Mouse (Mus musculus) 416B (cell line): ENCODE results near the gene Slc28a3.
A peak's percentile ranks its signal among the peaks of the same experiment; 100 is the strongest.

Source experiments
- DNase-seq: peaks from one replicate; pipeline ENCODE4 v3.0.0; 2011; ENCODE audit warnings: low read depth

Gene Slc28a3

GRCm38 (mm10) chr13:58610716-58611115 is at the start of gene Slc28a3:
TSS of gene Slc28a3 (minus strand) at chr13:58610877.
- DNase-seq = no peak

GRCm38 (mm10) chr13:58657987-58658386 is 47.3 kb upstream of the Slc28a3 start:
- DNase-seq = no peak

GRCm38 (mm10) chr13:58656885-58657284 is 46.2 kb upstream of the Slc28a3 start:
- no peak for DNase-seq

- no peak for DNase-seq
Observed at GRCm38 (mm10) chr13:58655552-58655951, 44.9 kb upstream of the Slc28a3 start.

GRCm38 (mm10) chr13:58640330-58640729 is 29.7 kb upstream of the Slc28a3 start:
- DNase-seq = peak; percentile 38

- peak; percentile 37 for DNase-seq
Observed at GRCm38 (mm10) chr13:58638950-58639349, 28.3 kb upstream of the Slc28a3 start.

GRCm38 (mm10) chr13:58637360-58638002 is 26.8 kb upstream of the Slc28a3 start:
- DNase-seq = peak; percentile 56

GRCm38 (mm10) chr13:58633887-58634286 is 23.2 kb upstream of the Slc28a3 start:
- DNase-seq = no peak

- DNase-seq = no peak
Observed at GRCm38 (mm10) chr13:58630756-58631155, 20.1 kb upstream of the Slc28a3 start.

- DNase-seq = no peak
Observed at GRCm38 (mm10) chr13:58629365-58630050, 18.8 kb upstream of the Slc28a3 start.

- DNase-seq = no peak
Observed at GRCm38 (mm10) chr13:58622647-58623046, 12.0 kb upstream of the Slc28a3 start.

GRCm38 (mm10) chr13:58619301-58619700 is 8.6 kb upstream of the Slc28a3 start:
- no peak for DNase-seq

- DNase-seq = no peak
Observed at GRCm38 (mm10) chr13:58610059-58610458, 618 bp downstream of the Slc28a3 start.

- DNase-seq = no peak
Observed at GRCm38 (mm10) chr13:58601201-58601855, 9.3 kb downstream of the Slc28a3 start.

GRCm38 (mm10) chr13:58598578-58598977 is 12.1 kb downstream of the Slc28a3 start:
- no peak for DNase-seq

GRCm38 (mm10) chr13:58593129-58593528 is 17.5 kb downstream of the Slc28a3 start:
- peak; percentile 73 for DNase-seq

- DNase-seq = no peak
Observed at GRCm38 (mm10) chr13:58591912-58592311, 18.8 kb downstream of the Slc28a3 start.

GRCm38 (mm10) chr13:58590630-58591029 is 20.0 kb downstream of the Slc28a3 start:
- DNase-seq = peak; percentile 57

GRCm38 (mm10) chr13:58589517-58589858 is 21.2 kb downstream of the Slc28a3 start:
- DNase-seq = peak; percentile 63

GRCm38 (mm10) chr13:58588655-58589516 is 21.8 kb downstream of the Slc28a3 start:
- peak; percentile 18 for DNase-seq

- no peak for DNase-seq
Observed at GRCm38 (mm10) chr13:58587962-58588361, 22.7 kb downstream of the Slc28a3 start.

- DNase-seq = no peak
Observed at GRCm38 (mm10) chr13:58566181-58566580, 44.5 kb downstream of the Slc28a3 start.
